Mouse (Mus musculus) midbrain, embryonic 11.5 days (tissue): ENCODE measurements at regions not wholly inside any gene's neighbourhood (a gene's known extent, or its start where the extent isn't known, plus 50 kb on each side); places are given as distances from the start of the nearest gene placed in this dataset.
A peak's percentile ranks its signal among the peaks of the same experiment; 100 is the strongest.

Experiments used
- ATAC-seq: fragments of 200-750 bp; cut with Nextera tagmentation; 2 replicates; pipeline ENCODE4 v1.8.0; 2017; ENCODE audit warnings: moderate TSS enrichment, moderate library complexity; ENCODE audit not compliant: low FRiP score
- DNase-seq: peaks from one replicate; pipeline ENCODE4 v3.0.0; 2015; ENCODE audit warnings: low spot score; ENCODE audit errors: missing footprints
- H3K27ac ChIP-seq: fragments of 300-500 bp; sonication (generic); 2 replicates; pipeline ENCODE4 v1.5.1; 2014; ENCODE audit warnings: low read depth, low read length
- H3K27me3 ChIP-seq: fragments of 300-500 bp; sonication (generic); 2 replicates; pipeline ENCODE4 v1.6.1; 2014; ENCODE audit warnings: mild to moderate bottlenecking, low read length, moderate library complexity, mixed read lengths; ENCODE audit not compliant: control insufficient read depth, insufficient read depth
- H3K36me3 ChIP-seq: fragments of 300-500 bp; sonication (generic); 2 replicates; pipeline ENCODE4 v1.6.1; 2014; ENCODE audit warnings: mild to moderate bottlenecking, low read length, moderate library complexity, mixed read lengths; ENCODE audit not compliant: control insufficient read depth, insufficient read depth
- H3K4me1 ChIP-seq: fragments of 300-500 bp; sonication (generic); 2 replicates; pipeline ENCODE4 v1.6.1; 2014; ENCODE audit warnings: low read length; ENCODE audit not compliant: control insufficient read depth, insufficient read depth
- H3K4me2 ChIP-seq: fragments of 300-500 bp; sonication (generic); 2 replicates; pipeline ENCODE4 v1.6.1; 2014; ENCODE audit warnings: mild to moderate bottlenecking, moderate library complexity
- H3K4me3 ChIP-seq: fragments of 300-500 bp; sonication (generic); 2 replicates; pipeline ENCODE4 v1.5.1; 2014; ENCODE audit warnings: low read depth, low read length
- H3K9ac ChIP-seq: fragments of 300-500 bp; sonication (generic); 2 replicates; pipeline ENCODE4 v1.6.1; 2014; ENCODE audit warnings: low read length
- H3K9me3 ChIP-seq: fragments of 300-500 bp; sonication (generic); 2 replicates; pipeline ENCODE4 v1.6.1; 2016; ENCODE audit warnings: low read length; ENCODE audit not compliant: control insufficient read depth
- WGBS: fragments of 180-500 bp; shearing (Covaris S2); extraction: QIAGEN DNeasy Blood & Tissue Kit; methylation state at CpG from one replicate; pipeline ENCODE4 v1.1.7; 2014; 5-methylcytosine and 5-hydroxymethylcytosine counted together

DNA sequence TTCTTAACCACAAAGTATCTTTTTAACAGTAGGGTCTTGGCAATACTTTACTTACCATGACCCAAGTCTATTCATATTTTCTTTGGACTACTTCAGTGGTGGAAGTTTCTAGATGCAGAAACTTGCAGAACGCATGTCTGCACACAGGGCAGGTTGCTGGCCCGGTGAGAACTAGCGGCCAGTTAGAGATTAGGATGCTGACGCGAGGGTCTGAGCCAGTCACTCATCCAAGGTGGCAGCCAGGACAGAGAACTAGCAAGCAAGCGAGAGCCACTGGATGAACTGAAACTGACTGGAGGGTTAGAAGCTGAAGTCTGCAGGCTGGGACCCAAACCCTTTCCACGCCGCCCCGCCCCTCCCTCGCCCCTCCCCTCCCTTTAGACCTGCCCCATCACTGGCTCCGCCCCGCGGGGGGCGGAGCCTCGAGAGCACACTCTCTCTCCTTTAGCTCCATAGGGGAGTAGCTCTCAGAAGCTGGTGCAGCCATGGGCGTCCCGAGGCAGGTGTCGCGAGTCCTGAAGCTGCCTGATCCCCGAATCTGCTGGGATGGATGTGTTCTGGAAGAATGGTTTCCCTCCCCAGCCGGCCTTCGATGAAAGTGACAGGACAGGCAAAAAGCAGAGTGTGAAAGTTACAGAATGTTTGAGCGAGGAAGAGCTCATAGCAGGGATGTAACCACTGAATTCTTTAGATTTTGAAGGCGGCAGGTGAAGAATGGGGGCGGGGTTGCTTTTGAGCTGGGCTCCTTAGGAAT lies 117.0 kb downstream of the Fam161a start:
- ATAC-seq (peak; percentile 97), DNase-seq (peak; percentile 99)
- peak overlapping the region; percentile 28 for H3K4me3 ChIP-seq
- no peak overlapping the region for H3K27ac ChIP-seq
- H3K27me3 ChIP-seq, result no peaks in the 10 kb centered on the region
- peak overlapping the region; percentile 59 for H3K4me2 ChIP-seq
- H3K9me3 ChIP-seq, result no peaks in the 10 kb centered on the region
- H3K36me3 ChIP-seq, result no peaks in the 10 kb centered on the region
- WGBS, result 3% methylated on average over 25 of the region's 25 CpGs
- no peaks in the 10 kb centered on the region for H3K4me1 ChIP-seq
- H3K9ac ChIP-seq, result peak overlapping the region; percentile 45; the same call in 1 of the 2 replicates

DNA sequence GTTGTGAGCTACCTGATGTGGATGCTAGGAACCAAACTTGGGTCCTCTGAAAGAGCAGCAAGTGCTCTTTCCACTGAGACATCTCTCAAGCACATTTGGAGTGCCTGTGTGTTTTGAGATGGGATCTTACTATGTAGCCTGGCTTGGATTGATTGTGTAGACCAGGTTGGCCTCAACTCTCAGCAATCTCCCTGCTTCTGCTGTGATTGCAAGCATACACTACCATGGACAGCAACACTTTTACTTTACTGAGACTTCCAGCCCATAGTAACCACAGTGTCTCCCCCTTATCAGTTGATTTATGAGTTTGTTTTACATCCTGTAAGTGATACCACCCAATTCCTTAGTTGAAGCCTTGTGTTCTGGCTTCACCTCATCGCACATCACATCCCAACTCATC lies 123.8 kb downstream of the Fam161a start:
- Histone ChIP-seq H3K4me1 (no peaks in the 10 kb centered on the region), H3K4me2 (no peak overlapping the region), H3K9ac (no peak overlapping the region), H3K4me3 (no peak overlapping the region), H3K9me3 (no peaks in the 10 kb centered on the region), H3K27ac (no peak overlapping the region), H3K36me3 (no peaks in the 10 kb centered on the region), H3K27me3 (no peaks in the 10 kb centered on the region)
- DNase-seq, result no peak
- no peak for ATAC-seq
- 68% methylated on average over 1 of the region's 1 CpGs for WGBS

DNA sequence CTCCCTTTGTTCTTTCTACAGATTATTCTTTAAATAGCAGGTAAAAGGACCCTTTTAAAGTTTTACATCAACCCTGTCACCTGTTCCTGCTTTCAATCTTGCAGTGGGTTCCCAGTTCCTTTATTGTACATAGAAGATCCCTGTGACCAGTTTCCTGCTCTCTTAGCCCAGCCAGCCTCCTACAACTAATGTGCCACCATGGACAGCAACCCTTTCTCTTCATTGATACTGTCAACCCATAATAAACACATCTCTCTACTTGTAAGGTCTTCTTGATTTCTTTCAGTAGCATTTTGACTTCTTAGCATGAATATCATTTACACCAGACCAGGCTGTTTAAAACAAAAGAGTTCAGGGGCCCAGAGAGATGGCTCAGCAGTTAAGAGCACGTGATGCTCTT lies 124.2 kb upstream of the Xpo1 start:
- Histone ChIP-seq H3K9me3 (no peaks in the 10 kb centered on the region), H3K4me3 (no peak overlapping the region), H3K36me3 (no peaks in the 10 kb centered on the region), H3K9ac (no peak overlapping the region), H3K4me1 (no peaks in the 10 kb centered on the region), H3K27ac (no peak overlapping the region), H3K4me2 (no peak overlapping the region), H3K27me3 (no peaks in the 10 kb centered on the region)
- DNase-seq, result no peak
- ATAC-seq, result no peak
- WGBS, result 68% methylated on average over 1 of the region's 1 CpGs

DNA sequence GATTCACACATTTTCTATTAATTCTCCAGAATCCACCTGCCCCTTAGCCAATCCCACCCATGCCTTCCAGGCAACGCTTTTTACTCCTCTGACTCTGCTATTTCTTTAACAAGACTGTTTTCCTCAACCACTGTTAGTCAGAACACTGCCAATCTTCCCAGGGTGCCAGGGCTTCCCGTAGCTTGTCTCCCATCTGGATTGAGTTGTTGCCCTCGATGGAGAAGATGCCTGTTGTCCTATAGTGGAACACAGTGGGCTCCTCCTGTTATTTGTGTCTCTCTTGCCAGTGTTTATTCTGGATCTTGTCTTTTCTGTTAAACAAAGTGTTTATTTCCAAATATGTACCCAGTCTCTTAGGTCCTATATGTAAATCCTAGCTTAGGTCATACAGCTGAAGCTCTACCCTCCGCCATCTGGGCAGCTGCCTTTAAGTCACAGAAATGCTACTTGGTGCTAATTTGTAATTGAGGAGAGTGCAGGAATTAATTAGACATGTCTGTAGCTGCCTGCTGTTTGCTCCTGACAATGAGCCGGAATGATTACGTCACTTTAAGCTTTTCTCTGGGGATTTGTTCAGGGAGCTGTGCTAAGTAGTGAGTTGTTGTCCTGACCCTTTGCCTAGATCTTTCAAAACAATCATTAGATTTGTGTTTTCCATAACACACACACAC lies 115.3 kb upstream of the Xpo1 start:
- ATAC-seq, result peak; percentile 90
- WGBS, result 37% methylated on average over 6 of the region's 6 CpGs

DNA sequence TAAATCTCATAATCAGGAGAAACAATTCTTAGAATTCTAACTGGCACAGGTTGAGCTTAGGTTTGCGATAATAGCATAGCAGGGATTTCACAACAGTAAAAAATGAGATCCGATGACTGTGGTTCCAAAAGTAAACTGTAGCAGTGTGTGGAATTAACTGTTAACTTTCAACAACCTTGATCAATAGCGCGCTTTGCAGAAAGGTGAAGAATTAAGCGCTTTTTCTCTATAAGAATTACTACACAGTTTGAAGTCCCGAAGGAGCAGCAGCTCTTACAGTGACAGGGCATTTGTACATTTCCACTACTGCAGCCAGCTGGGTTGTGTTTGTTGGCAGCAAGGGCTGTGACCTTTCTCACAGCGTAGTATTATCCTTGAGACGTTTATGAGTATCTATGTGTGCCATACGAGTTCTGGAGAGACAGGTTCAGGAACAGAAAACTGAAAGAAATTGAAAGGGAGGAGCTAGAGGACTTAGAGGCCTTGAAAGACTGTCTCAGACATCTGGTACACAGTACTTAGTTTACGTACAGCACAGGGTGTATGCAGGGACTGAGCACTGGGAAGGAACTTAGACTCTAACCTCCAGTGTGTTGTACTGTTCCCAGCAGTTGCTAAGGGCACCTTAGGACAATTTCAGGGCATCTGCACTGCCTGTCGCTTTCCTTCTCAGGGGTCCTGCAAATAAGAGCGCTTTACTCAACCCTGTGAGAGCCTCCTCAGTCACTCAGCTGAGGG lies 114.6 kb upstream of the Xpo1 start:
- Histone ChIP-seq H3K9ac (peak overlapping the region; percentile 16; the same call in 1 of the 2 replicates), H3K36me3 (no peaks in the 10 kb centered on the region), H3K27me3 (no peaks in the 10 kb centered on the region), H3K4me2 (no peak overlapping the region), H3K27ac (0 out of 2 replicates have a peak overlapping the region, but pooled peaks have one; percentile 6), H3K4me3 (no peak overlapping the region), H3K4me1 (peaks cover 12% of the 10 kb centered on the region), H3K9me3 (no peaks in the 10 kb centered on the region)
- peak; percentile 20; the same call in 1 of the 2 replicates for ATAC-seq
- 65% methylated on average over 12 of the region's 12 CpGs for WGBS
- peak; percentile 88 for DNase-seq

More for the DNA sequence above, 115.3 kb upstream of the Xpo1 start:
- peak; percentile 88 for DNase-seq
- Histone ChIP-seq H3K27me3 (no peaks in the 10 kb centered on the region), H3K9ac (no peak overlapping the region), H3K4me2 (no peak overlapping the region), H3K27ac (no peak overlapping the region), H3K4me3 (no peak overlapping the region), H3K4me1 (peaks cover 12% of the 10 kb centered on the region), H3K36me3 (no peaks in the 10 kb centered on the region), H3K9me3 (no peaks in the 10 kb centered on the region)

DNA sequence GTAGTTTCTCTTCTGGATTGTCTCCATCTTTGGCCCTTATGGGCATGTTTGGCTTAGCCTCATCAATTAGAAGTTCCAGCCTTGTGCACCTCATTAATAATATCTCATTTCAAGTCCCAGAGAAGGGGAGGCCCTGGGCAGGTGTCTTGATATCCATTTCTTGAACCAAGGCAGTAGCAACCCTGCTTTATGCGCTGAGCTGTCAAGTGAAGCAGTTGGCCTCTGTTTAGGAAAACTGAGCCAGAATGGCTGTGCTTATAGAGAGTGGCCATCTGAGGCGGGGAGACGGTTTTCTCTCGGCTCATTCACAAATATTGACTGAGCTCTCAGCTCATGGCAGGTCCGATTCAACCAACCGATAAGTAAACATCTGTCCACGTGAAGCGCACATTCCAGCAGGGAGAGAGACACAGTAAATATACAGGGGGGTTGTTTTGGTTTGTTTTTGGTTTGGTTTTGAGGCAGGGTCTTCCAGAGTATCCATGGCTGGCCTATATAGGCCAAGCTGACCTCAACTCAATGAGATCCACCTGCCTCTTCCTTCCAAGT lies 107.7 kb upstream of the Xpo1 start:
- H3K4me2 ChIP-seq, result no peak overlapping the region
- H3K27ac ChIP-seq, result no peak overlapping the region
- H3K9ac ChIP-seq, result no peak overlapping the region
- no peak for DNase-seq
- H3K4me3 ChIP-seq, result no peak overlapping the region
- 76% methylated on average over 8 of the region's 8 CpGs for WGBS
- no peaks in the 10 kb centered on the region for H3K36me3 ChIP-seq
- no peaks in the 10 kb centered on the region for H3K9me3 ChIP-seq
- no peak for ATAC-seq
- no peaks in the 10 kb centered on the region for H3K27me3 ChIP-seq
- H3K4me1 ChIP-seq, result no peaks in the 10 kb centered on the region

DNA sequence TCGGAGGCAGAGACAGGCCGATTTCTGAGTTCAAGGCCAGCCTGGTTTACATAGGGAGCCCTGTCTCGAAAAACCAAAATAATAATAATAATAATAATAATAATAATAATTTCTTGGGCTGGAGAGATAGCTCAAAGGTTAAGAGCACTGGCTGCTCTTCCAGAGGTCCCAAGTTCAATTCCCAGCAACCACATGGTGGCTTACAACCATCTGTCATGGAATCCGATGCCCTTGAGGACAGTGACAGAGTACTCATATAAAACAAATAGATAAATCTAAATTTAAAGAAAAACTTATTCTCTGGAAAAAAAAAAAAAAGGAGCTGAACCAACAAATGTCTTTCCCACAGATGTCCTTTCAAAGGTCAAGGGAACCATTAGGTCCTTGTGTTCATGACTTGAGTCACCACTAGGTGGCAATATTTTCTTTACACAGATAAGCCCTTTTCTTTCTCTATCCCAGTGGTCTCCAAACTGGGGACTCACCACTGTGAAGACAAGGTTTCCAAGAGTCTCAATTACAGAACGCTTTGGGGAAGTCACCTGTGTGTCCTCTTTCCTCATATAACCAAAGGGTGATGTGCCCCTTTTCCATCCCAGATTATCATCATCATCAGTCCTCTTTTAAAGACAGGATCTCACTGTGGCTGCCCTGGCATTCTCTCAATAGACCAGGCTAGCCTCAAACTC lies 106.1 kb upstream of the Xpo1 start:
- Histone ChIP-seq H3K27me3 (no peaks in the 10 kb centered on the region), H3K4me3 (no peak overlapping the region), H3K9ac (no peak overlapping the region), H3K9me3 (no peaks in the 10 kb centered on the region), H3K4me1 (no peaks in the 10 kb centered on the region), H3K4me2 (no peak overlapping the region), H3K36me3 (no peaks in the 10 kb centered on the region), H3K27ac (no peak overlapping the region)
- peak; percentile 94 for DNase-seq
- WGBS, result 65% methylated on average over 5 of the region's 5 CpGs
- peak; percentile 61; the same call in 1 of the 2 replicates for ATAC-seq

DNA sequence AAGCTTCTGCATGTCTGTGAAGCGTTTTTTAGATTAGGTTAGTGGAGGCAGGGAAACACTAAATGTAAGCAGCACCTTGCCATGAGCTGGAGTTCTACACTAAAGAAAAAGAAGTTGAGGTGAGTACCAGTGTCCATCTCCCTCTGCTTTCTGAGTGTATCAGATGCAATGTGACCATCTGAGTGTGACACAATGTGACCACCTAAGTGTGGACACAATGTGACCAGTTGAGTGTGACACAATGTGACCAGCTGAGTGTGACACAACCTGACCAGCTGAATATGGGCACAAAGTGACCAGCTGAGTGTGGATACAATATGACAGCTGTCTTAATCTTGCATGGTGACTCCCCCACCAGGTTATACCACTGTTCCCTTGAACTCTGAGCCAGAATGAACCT lies 101.0 kb upstream of the Xpo1 start:
- no peaks in the 10 kb centered on the region for H3K36me3 ChIP-seq
- H3K27ac ChIP-seq, result no peak overlapping the region
- DNase-seq (no peak), ATAC-seq (no peak)
- WGBS, result 50% methylated on average over 1 of the region's 1 CpGs
- H3K9me3 ChIP-seq, result no peaks in the 10 kb centered on the region
- no peaks in the 10 kb centered on the region for H3K4me1 ChIP-seq
- H3K27me3 ChIP-seq, result no peaks in the 10 kb centered on the region
- no peak overlapping the region for H3K4me2 ChIP-seq
- H3K9ac ChIP-seq, result no peak overlapping the region
- H3K4me3 ChIP-seq, result no peak overlapping the region
